Comparison of ENCODE assay signal across 24 mouse cellular contexts in the genomic region with DNA sequence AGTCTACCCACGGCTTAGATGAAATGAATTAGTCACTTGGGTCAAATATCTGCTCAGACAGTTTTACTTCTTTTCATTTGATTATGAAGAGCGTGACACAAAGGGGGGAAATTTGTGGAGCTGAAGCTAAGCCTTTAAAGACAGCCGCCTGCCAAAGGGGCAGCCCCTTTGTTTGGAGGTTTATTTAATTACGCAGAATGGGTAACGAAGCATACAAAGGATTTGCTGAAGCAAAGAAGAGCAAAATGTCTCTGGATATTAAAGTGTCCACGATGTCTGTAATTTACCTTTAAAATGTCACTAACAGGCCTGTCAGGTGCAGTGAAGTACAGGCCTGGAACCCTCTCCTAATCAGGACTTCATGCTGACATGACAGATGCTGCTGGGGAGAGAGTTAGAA. TPM values are rescaled to one million over a fixed set of nuclear protein-coding genes. Genes with fewer than 3 reads are reported as not detected.
DNase-seq lines count a peak whose midpoint lies in the region; ATAC-seq and TF ChIP-seq lines count a peak whose summit lies in the region.
"Had no signal": no experiment of that assay in that cellular context is flagged by ENCODE, and none has a peak within 500 bp of the region (broad histone marks: within the 10 kb centered on the region; RNA-seq: fewer than 3 reads in every experiment).

No protein-coding gene starts in this region.

- no peak for TF ChIP-seq CTCF in stomach, postnatal 0 days (IDR thresholded peaks at IDR 0.05; ENCODE audit: low read depth)

- TF ChIP-seq EP300 in stomach, postnatal 0 days (optimal IDR thresholded peaks at IDR 0.05), result no peak

- 4% methylated on average over 6 of the region's 6 CpGs for whole genome bisulfite sequencing in forebrain, embryonic 14.5 days
- WGBS in forebrain, embryonic 16.5 days, result 7% methylated on average over 6 of the region's 6 CpGs
- 67% methylated on average over 6 of the region's 6 CpGs for WGBS in stomach, embryonic 14.5 days
- WGBS in stomach, postnatal 0 days, result 66% methylated on average over 6 of the region's 6 CpGs
- WGBS in stomach, embryonic 15.5 days, result 66% methylated on average over 6 of the region's 6 CpGs

- H3K27ac ChIP-seq in forebrain, embryonic 14.5 days (ENCODE audit: low read depth, low read length), result no peak overlapping the region
- no peak overlapping the region for H3K27ac ChIP-seq in forebrain, embryonic 16.5 days (ENCODE audit: low read length)
- H3K27ac ChIP-seq in stomach, embryonic 14.5 days (ENCODE audit: low read length), result 0 out of 2 replicates have a peak overlapping the region, but pooled peaks have one; percentile 12
- H3K27ac ChIP-seq in stomach, postnatal 0 days (replicated peaks), result no peak overlapping the region
- 0 out of 2 replicates have a peak overlapping the region, but pooled peaks have one; percentile 28 for H3K27ac ChIP-seq in stomach, embryonic 15.5 days
- H3K27ac ChIP-seq: embryonic facial prominence, embryonic 15.5 days; forebrain, embryonic 10.5 days; gastrocnemius, adult 2 months; hindbrain, embryonic 10.5 days; hindbrain, embryonic 14.5 days had no signal

- no peak overlapping the region for H3K4me2 ChIP-seq in forebrain, embryonic 14.5 days (ENCODE audit: low read length)
- H3K4me2 ChIP-seq in forebrain, embryonic 16.5 days (ENCODE audit: low read length), result no peak overlapping the region
- no peak overlapping the region for H3K4me2 ChIP-seq in stomach, embryonic 14.5 days (replicated peaks; ENCODE audit: low read depth, low read length)
- no peak overlapping the region for H3K4me2 ChIP-seq in stomach, postnatal 0 days (replicated peaks; ENCODE audit: low read depth)
- no peak overlapping the region for H3K4me2 ChIP-seq in stomach, embryonic 15.5 days
- H3K4me2 ChIP-seq: embryonic facial prominence, embryonic 15.5 days; heart, embryonic 12.5 days; hindbrain, embryonic 14.5 days had no signal

- no peak overlapping the region for H3K9ac ChIP-seq in forebrain, embryonic 14.5 days (ENCODE audit: low read length)
- no peak overlapping the region for H3K9ac ChIP-seq in forebrain, embryonic 16.5 days (replicated peaks; ENCODE audit: low read depth, low read length)
- no peak overlapping the region for H3K9ac ChIP-seq in stomach, embryonic 14.5 days (replicated peaks; ENCODE audit: low read depth, low read length)
- H3K9ac ChIP-seq in stomach, postnatal 0 days (ENCODE audit: low read length), result no peak overlapping the region
- no peak overlapping the region for H3K9ac ChIP-seq in stomach, embryonic 15.5 days
- H3K9ac ChIP-seq: embryonic facial prominence, embryonic 15.5 days; heart, embryonic 12.5 days; hindbrain, embryonic 14.5 days had no signal

- peaks cover 6% of the 10 kb centered on the region; the same call in 1 of the 2 replicates for H3K4me1 ChIP-seq in forebrain, embryonic 14.5 days (ENCODE audit: control insufficient read depth, insufficient read depth, low read length)
- H3K4me1 ChIP-seq in forebrain, embryonic 16.5 days (replicated peaks; ENCODE audit: control insufficient read depth, insufficient read depth, low read length), result peaks cover 4% of the 10 kb centered on the region; the same call in 1 of the 2 replicates
- H3K4me1 ChIP-seq in stomach, embryonic 14.5 days (ENCODE audit: control insufficient read depth, insufficient read depth, low read length), result no peaks in the 10 kb centered on the region
- no peaks in the 10 kb centered on the region for H3K4me1 ChIP-seq in stomach, postnatal 0 days (replicated peaks; ENCODE audit: control insufficient read depth, insufficient read depth)
- H3K4me1 ChIP-seq in stomach, embryonic 15.5 days, result no peaks in the 10 kb centered on the region
- H3K4me1 ChIP-seq: heart, embryonic 12.5 days had no signal

- no peaks in the 10 kb centered on the region for H3K36me3 ChIP-seq in forebrain, embryonic 14.5 days (ENCODE audit: control insufficient read depth, insufficient read depth, low read length)
- no peaks in the 10 kb centered on the region for H3K36me3 ChIP-seq in forebrain, embryonic 16.5 days (ENCODE audit: control insufficient read depth, insufficient read depth)
- H3K36me3 ChIP-seq in stomach, embryonic 14.5 days (ENCODE audit: control insufficient read depth, insufficient read depth, low read length), result no peaks in the 10 kb centered on the region
- no peaks in the 10 kb centered on the region for H3K36me3 ChIP-seq in stomach, postnatal 0 days (ENCODE audit: control insufficient read depth, insufficient read depth, low read length)
- H3K36me3 ChIP-seq in stomach, embryonic 15.5 days, result no peaks in the 10 kb centered on the region
- H3K36me3 ChIP-seq: embryonic facial prominence, embryonic 15.5 days; forebrain, embryonic 10.5 days; heart, embryonic 12.5 days; hindbrain, embryonic 10.5 days had no signal

- H3K4me3 ChIP-seq in forebrain, embryonic 14.5 days (ENCODE audit: low read depth, low read length), result no peak overlapping the region
- no peak overlapping the region for H3K4me3 ChIP-seq in forebrain, embryonic 16.5 days (replicated peaks; ENCODE audit: low read length)
- H3K4me3 ChIP-seq in stomach, embryonic 14.5 days (ENCODE audit: low read depth, low read length), result no peak overlapping the region
- H3K4me3 ChIP-seq in stomach, postnatal 0 days (ENCODE audit: low read depth, low read length), result no peak overlapping the region
- H3K4me3 ChIP-seq in stomach, embryonic 15.5 days (replicated peaks), result no peak overlapping the region
- H3K4me3 ChIP-seq: embryonic facial prominence, embryonic 15.5 days; erythroblast, embryonic 14.5 days; forebrain, embryonic 10.5 days; gastrocnemius, adult 2 months; heart, embryonic 12.5 days; hindbrain, embryonic 10.5 days had no signal

- no peak for ATAC-seq in forebrain, embryonic 14.5 days
- no peak for ATAC-seq in forebrain, embryonic 16.5 days
- no peak for ATAC-seq in stomach, embryonic 14.5 days (ENCODE audit: insufficient number of reproducible peaks, insufficient read depth, low FRiP score, low read depth)
- no peak for ATAC-seq in stomach, postnatal 0 days (ENCODE audit: low FRiP score, low TSS enrichment)
- ATAC-seq in stomach, embryonic 15.5 days (ENCODE audit: insufficient read depth, low FRiP score, low read depth), result no peak
- ATAC-seq: inflammation-experienced regulatory T-cells, adult 6 months had no signal

- H3K27me3 ChIP-seq in forebrain, embryonic 14.5 days (replicated peaks; ENCODE audit: control insufficient read depth, insufficient read depth, low read length), result no peaks in the 10 kb centered on the region
- no peaks in the 10 kb centered on the region for H3K27me3 ChIP-seq in forebrain, embryonic 16.5 days (replicated peaks; ENCODE audit: control insufficient read depth, insufficient read depth, low read length)
- H3K27me3 ChIP-seq in stomach, embryonic 14.5 days (ENCODE audit: control insufficient read depth, insufficient read depth, low read length), result no peaks in the 10 kb centered on the region
- no peaks in the 10 kb centered on the region for H3K27me3 ChIP-seq in stomach, postnatal 0 days (ENCODE audit: control insufficient read depth, insufficient read depth, low read length)
- no peaks in the 10 kb centered on the region for H3K27me3 ChIP-seq in stomach, embryonic 15.5 days (replicated peaks)
- H3K27me3 ChIP-seq: embryonic facial prominence, embryonic 15.5 days; heart, embryonic 12.5 days had no signal

- no peaks in the 10 kb centered on the region for H3K9me3 ChIP-seq in forebrain, embryonic 14.5 days (replicated peaks; ENCODE audit: control insufficient read depth, low read length)
- no peaks in the 10 kb centered on the region for H3K9me3 ChIP-seq in forebrain, embryonic 16.5 days (ENCODE audit: control insufficient read depth, low read length)
- H3K9me3 ChIP-seq in stomach, embryonic 14.5 days (ENCODE audit: control insufficient read depth, low read depth, low read length), result no peaks in the 10 kb centered on the region
- no peaks in the 10 kb centered on the region for H3K9me3 ChIP-seq in stomach, postnatal 0 days (ENCODE audit: control insufficient read depth, low read length)
- no peaks in the 10 kb centered on the region for H3K9me3 ChIP-seq in stomach, embryonic 15.5 days
- H3K9me3 ChIP-seq: embryonic facial prominence, embryonic 15.5 days; forebrain, embryonic 10.5 days; heart, embryonic 12.5 days; hindbrain, embryonic 10.5 days had no signal

- DNase-seq in forebrain, embryonic 14.5 days (ENCODE audit: low spot score), result peak; percentile 29
- no peak for DNase-seq in stomach, postnatal 0 days (ENCODE audit: low spot score)
- peak; percentile 43 for DNase-seq in Muller cell, postnatal 12 days (ENCODE audit: inconsistent ontology term)
- no peak for DNase-seq in spleen, postnatal 14 days (ENCODE audit: low spot score in 2 of 2)
- no peak for DNase-seq in layer of hippocampus, postnatal 14 days (ENCODE audit: low spot score in 2 of 2)
- DNase-seq: adrenal gland, adult 8-10 months; adrenal gland, postnatal 36 days; B cell, adult 2 months; cerebellum, adult 11 months; cerebellum, adult 8-10 months; cerebellum, postnatal 36 days; gastrocnemius, adult 2 months; gastrocnemius, postnatal 25 days had no signal

RNA-seq across cellular contexts. Expression of gene Avpr1a, which starts 51.0 kb away (rescaled TPM):
- polyA plus RNA-seq in forebrain, embryonic 14.5 days (2014; fragmentation: Nextera tagmentation; extraction: Ambion mirVana), result 0.80 and 1.0 TPM in 2 replicates
- 1.3 and 2.2 TPM in 2 replicates for polyA plus RNA-seq in forebrain, embryonic 16.5 days (2015; fragmentation: Nextera tagmentation; extraction: Ambion mirVana)
- 13.1 and 14.5 TPM in 2 replicates for polyA plus RNA-seq in stomach, embryonic 14.5 days (2014; fragmentation: Nextera tagmentation; extraction: Ambion mirVana)
- polyA plus RNA-seq in stomach, postnatal 0 days (2015; fragmentation: Nextera tagmentation; extraction: Ambion mirVana), result 7.3 and 7.7 TPM in 2 replicates
- polyA plus RNA-seq in stomach, embryonic 15.5 days (2015; fragmentation: Nextera tagmentation; extraction: Ambion mirVana), result 11.8 and 13.5 TPM in 2 replicates
- total RNA-seq in layer of hippocampus, postnatal 14 days (2021), result 1 to 10 TPM; 1.5 to 1.8 TPM
- total RNA-seq: granulocyte monocyte progenitor cell, adult 5-6 weeks had no signal
- polyA plus RNA-seq: erythroblast, embryonic 14.5 days; inflammation-experienced regulatory T-cells, adult 6 months had no signal

Comparison
In these comparisons a context has a peak if more than half of its experiments do, and no peak if none do; other contexts are left out.
1. H3K27ac ChIP-seq: peak in stomach, embryonic 14.5 days (single experiment) and stomach, embryonic 15.5 days (single experiment); none in forebrain, embryonic 14.5 days (single experiment), forebrain, embryonic 16.5 days (single experiment) and stomach, postnatal 0 days (single experiment).
2. DNase-seq: peak in forebrain, embryonic 14.5 days (single experiment) and Muller cell, postnatal 12 days (single experiment); none in stomach, postnatal 0 days (single experiment), spleen, postnatal 14 days (0 of 2) and layer of hippocampus, postnatal 14 days (0 of 2).